Mouse (Mus musculus) midbrain, postnatal 0 days (tissue): ENCODE results near the gene Zfp451. TPM values are rescaled to one million over a fixed set of nuclear protein-coding genes. Genes with fewer than 3 reads are reported as not detected.
A peak's percentile ranks its signal among the peaks of the same experiment; 100 is the strongest.

ENCODE experiments used
- ATAC-seq: fragments of 200-750 bp; cut with Nextera tagmentation; 2 replicates; pipeline ENCODE4 v1.8.0; 2017; ENCODE audit warnings: moderate number of reproducible peaks, mild to moderate bottlenecking, moderate TSS enrichment, moderate library complexity; ENCODE audit not compliant: low FRiP score
- DNase-seq: peaks from one replicate; pipeline ENCODE4 v3.0.0-alpha.2; 2015; ENCODE audit warnings: low spot score
- H3K27ac ChIP-seq: fragments of 300-500 bp; sonication (generic); 2 replicates; pipeline ENCODE4 v1.5.1; 2014; ENCODE audit warnings: low read depth, mild to moderate bottlenecking, low read length, mixed read lengths
- H3K27me3 ChIP-seq: fragments of 300-500 bp; sonication (generic); 2 replicates; pipeline ENCODE4 v1.6.1; 2014; ENCODE audit warnings: low read length, control low read depth, mixed read lengths; ENCODE audit not compliant: insufficient read depth
- H3K36me3 ChIP-seq: fragments of 300-500 bp; sonication (generic); 2 replicates; pipeline ENCODE4 v1.6.1; 2014; ENCODE audit warnings: low read length, control low read depth, mixed read lengths; ENCODE audit not compliant: insufficient read depth
- H3K4me1 ChIP-seq: fragments of 300-500 bp; sonication (generic); 2 replicates; pipeline ENCODE4 v1.6.1; 2014; ENCODE audit warnings: mild to moderate bottlenecking, control low read depth, antibody characterized with exemption, low read length, mixed read lengths; ENCODE audit not compliant: insufficient read depth
- H3K4me2 ChIP-seq: fragments of 300-500 bp; sonication (generic); 2 replicates; pipeline ENCODE4 v1.6.1; 2014; ENCODE audit warnings: low read depth, mild to moderate bottlenecking, low read length, mixed read lengths; ENCODE audit not compliant: poor library complexity, severe bottlenecking
- H3K4me3 ChIP-seq: fragments of 300-500 bp; sonication (generic); 2 replicates; pipeline ENCODE4 v1.5.1; 2014; ENCODE audit warnings: low read depth, mild to moderate bottlenecking, low read length, moderate library complexity
- H3K9ac ChIP-seq: fragments of 300-500 bp; sonication (generic); replicated peaks from 2 replicates; pipeline ENCODE4 v1.6.1; 2014; ENCODE audit warnings: mild to moderate bottlenecking, low read length, moderate library complexity, mixed read lengths; ENCODE audit not compliant: poor library complexity, severe bottlenecking
- H3K9me3 ChIP-seq: fragments of 300-500 bp; sonication (generic); 2 replicates; pipeline ENCODE4 v1.6.1; 2016; ENCODE audit warnings: low read length, control low read depth
- CTCF ChIP-seq: IDR thresholded peaks from 2 replicates; pipeline ENCODE4 v1.5.1; 2016; ENCODE audit warnings: antibody characterized with exemption, mild to moderate bottlenecking
- WGBS: fragments of 180-500 bp; shearing (Covaris S2); extraction: QIAGEN DNeasy Blood & Tissue Kit; methylation state at CpG from one replicate; pipeline ENCODE4 v1.1.7; 2014; 5-methylcytosine and 5-hydroxymethylcytosine counted together
- polyA plus RNA-seq: library from polyadenylated mRNA; unstranded; fragments of >200 nt; fragmentation: Nextera tagmentation; extraction: Ambion mirVana; gene quantifications from 2 replicates; pipeline ENCODE4 v1.2.1, GENCODE M21; 2015
- total RNA-seq: library from RNA; depleted of rRNA; stranded (reverse); fragments of >200 nt; gene quantifications from 2 replicates; pipeline ENCODE4 v1.2.3, GENCODE M21; 2014

Gene Zfp451
- total and polyA plus RNA-seq, 2 experiments from 2014 or later: 34.2 to 78.8 TPM

- Histone ChIP-seq H3K27ac (peak overlapping the region; percentile 93), H3K9me3 (no peaks in the 10 kb centered on the region), H3K4me1 (peaks cover 7% of the 10 kb centered on the region), H3K9ac (peak overlapping the region; percentile 93), H3K36me3 (peaks cover 3% of the 10 kb centered on the region; the same call in 1 of the 2 replicates), H3K27me3 (no peaks in the 10 kb centered on the region), H3K4me2 (peak overlapping the region; percentile 77), H3K4me3 (peak overlapping the region; percentile 93)
- WGBS: 7% methylated on average over 11 of the region's 11 CpGs
- no peak for DNase-seq
- TF ChIP-seq CTCF: no peak
- ATAC-seq: no peak
Measured at GRCm38 (mm10) chr1:33813495-33813867, 914 bp downstream of the Zfp451 start.

GRCm38 (mm10) chr1:33803323-33803722, 11.1 kb downstream of the Zfp451 start:
- H3K4me2 ChIP-seq: no peak overlapping the region
- no peaks in the 10 kb centered on the region for H3K4me1 ChIP-seq
- H3K4me3 ChIP-seq: no peak overlapping the region
- peaks cover 35% of the 10 kb centered on the region; the same call in 1 of the 2 replicates for H3K36me3 ChIP-seq
- no peaks in the 10 kb centered on the region for H3K27me3 ChIP-seq
- WGBS: 95% methylated on average over 2 of the region's 2 CpGs
- H3K27ac ChIP-seq: no peak overlapping the region
- H3K9ac ChIP-seq: no peak overlapping the region
- H3K9me3 ChIP-seq: no peaks in the 10 kb centered on the region
- DNase-seq: no peak
- TF ChIP-seq CTCF: no peak
- ATAC-seq: no peak

- Histone ChIP-seq H3K4me3 (no peak overlapping the region), H3K4me1 (no peaks in the 10 kb centered on the region), H3K9ac (no peak overlapping the region), H3K9me3 (no peaks in the 10 kb centered on the region), H3K36me3 (peaks cover 29% of the 10 kb centered on the region; the same call in 1 of the 2 replicates), H3K27me3 (no peaks in the 10 kb centered on the region), H3K27ac (no peak overlapping the region), H3K4me2 (no peak overlapping the region)
- DNase-seq (no peak), ATAC-seq (no peak)
- no peak for TF ChIP-seq CTCF
- 88% methylated on average over 3 of the region's 3 CpGs for WGBS
Measured at GRCm38 (mm10) chr1:33799620-33800019, 14.8 kb downstream of the Zfp451 start.

GRCm38 (mm10) chr1:33788493-33788892, 25.9 kb downstream of the Zfp451 start:
- no peak for TF ChIP-seq CTCF
- Histone ChIP-seq H3K4me1 (no peaks in the 10 kb centered on the region), H3K36me3 (peaks cover 2% of the 10 kb centered on the region; the same call in 1 of the 2 replicates), H3K9ac (no peak overlapping the region), H3K27me3 (no peaks in the 10 kb centered on the region), H3K4me2 (no peak overlapping the region), H3K27ac (no peak overlapping the region), H3K4me3 (no peak overlapping the region), H3K9me3 (no peaks in the 10 kb centered on the region)
- ATAC-seq (no peak), DNase-seq (no peak)
- WGBS: 71% methylated on average over 3 of the region's 3 CpGs

- no peak overlapping the region for H3K27ac ChIP-seq
- no peaks in the 10 kb centered on the region for H3K9me3 ChIP-seq
- WGBS: 80% methylated on average over 5 of the region's 5 CpGs
- no peak for TF ChIP-seq CTCF
- H3K36me3 ChIP-seq: peaks cover 4% of the 10 kb centered on the region; the same call in 1 of the 2 replicates
- H3K9ac ChIP-seq: no peak overlapping the region
- DNase-seq (no peak), ATAC-seq (no peak)
- no peak overlapping the region for H3K4me3 ChIP-seq
- H3K4me1 ChIP-seq: no peaks in the 10 kb centered on the region
- no peak overlapping the region for H3K4me2 ChIP-seq
- no peaks in the 10 kb centered on the region for H3K27me3 ChIP-seq
Measured at GRCm38 (mm10) chr1:33788072-33788471, 26.3 kb downstream of the Zfp451 start.

- H3K27ac ChIP-seq: no peak overlapping the region
- H3K9ac ChIP-seq: no peak overlapping the region
- DNase-seq: no peak
- no peak overlapping the region for H3K4me2 ChIP-seq
- H3K4me3 ChIP-seq: no peak overlapping the region
- no peaks in the 10 kb centered on the region for H3K9me3 ChIP-seq
- no peak for TF ChIP-seq CTCF
- no peak for ATAC-seq
- 95% methylated on average over 5 of the region's 5 CpGs for WGBS
- peaks cover 7% of the 10 kb centered on the region; the same call in 1 of the 2 replicates for H3K36me3 ChIP-seq
- H3K4me1 ChIP-seq: no peaks in the 10 kb centered on the region
- no peaks in the 10 kb centered on the region for H3K27me3 ChIP-seq
Measured at GRCm38 (mm10) chr1:33784561-33784960, 29.8 kb downstream of the Zfp451 start.
